Mouse (Mus musculus): ENCODE data around the gene Rasgef1b.
A peak's percentile ranks its signal among the peaks of the same experiment; 100 is the strongest.

The Rasgef1b gene

GRCm38 (mm10) chr5:99495354-99496156 lies 233.3 kb downstream of the Rasgef1b start:
- no peak for DNase-seq (ENCODE audit: low read depth, low spot score)

- DNase-seq (ENCODE audit: low read depth, low spot score), result no peak
These were observed 235.0 kb downstream of the Rasgef1b start for GRCm38 (mm10) chr5:99493861-99494260.

GRCm38 (mm10) chr5:99493017-99493416 lies 235.8 kb downstream of the Rasgef1b start:
- DNase-seq (ENCODE audit: low read depth, low spot score), result no peak

- no peak for DNase-seq (ENCODE audit: low read depth, low spot score)
These were observed 240.2 kb downstream of the Rasgef1b start for GRCm38 (mm10) chr5:99488479-99489158.

- DNase-seq (ENCODE audit: low read depth, low spot score), result no peak
These were observed 241.6 kb downstream of the Rasgef1b start for GRCm38 (mm10) chr5:99487009-99487858.

- DNase-seq (ENCODE audit: low read depth, low spot score), result no peak
These were observed 245.7 kb downstream of the Rasgef1b start for GRCm38 (mm10) chr5:99483162-99483561.

- no peak for DNase-seq (ENCODE audit: low read depth, low spot score)
These were observed 246.3 kb downstream of the Rasgef1b start for GRCm38 (mm10) chr5:99482524-99482923.

GRCm38 (mm10) chr5:99482016-99482415 lies 246.8 kb downstream of the Rasgef1b start:
- DNase-seq (ENCODE audit: low read depth, low spot score), result no peak

GRCm38 (mm10) chr5:99480078-99481031 lies 248.5 kb downstream of the Rasgef1b start:
- no peak for DNase-seq (ENCODE audit: low read depth, low spot score)

- DNase-seq (ENCODE audit: low read depth, low spot score), result peak; percentile 46
These were observed 249.4 kb downstream of the Rasgef1b start for GRCm38 (mm10) chr5:99479263-99480077.

- no peak for DNase-seq (ENCODE audit: low read depth, low spot score)
These were observed 250.1 kb downstream of the Rasgef1b start for GRCm38 (mm10) chr5:99478716-99479115.

GRCm38 (mm10) chr5:99477420-99477815 lies 251.4 kb downstream of the Rasgef1b start:
- DNase-seq (ENCODE audit: low read depth, low spot score), result no peak

GRCm38 (mm10) chr5:99476640-99477419 lies 252.0 kb downstream of the Rasgef1b start:
- no peak for DNase-seq (ENCODE audit: low read depth, low spot score)

- no peak for DNase-seq (ENCODE audit: low read depth, low spot score)
These were observed 256.1 kb downstream of the Rasgef1b start for GRCm38 (mm10) chr5:99472607-99473335.

- DNase-seq (ENCODE audit: low read depth, low spot score), result no peak
These were observed 257.1 kb downstream of the Rasgef1b start for GRCm38 (mm10) chr5:99471790-99472189.

- DNase-seq (ENCODE audit: low read depth, low spot score), result no peak
These were observed 258.3 kb downstream of the Rasgef1b start for GRCm38 (mm10) chr5:99470613-99471012.

- DNase-seq (ENCODE audit: low read depth, low spot score), result no peak
These were observed 269.9 kb downstream of the Rasgef1b start for GRCm38 (mm10) chr5:99459007-99459406.

GRCm38 (mm10) chr5:99457291-99457690 lies 271.6 kb downstream of the Rasgef1b start:
- DNase-seq (ENCODE audit: low read depth, low spot score), result no peak

- DNase-seq (ENCODE audit: low read depth, low spot score), result no peak
These were observed 276.9 kb downstream of the Rasgef1b start for GRCm38 (mm10) chr5:99451939-99452338.
